Mouse (Mus musculus) lung, embryonic 14.5 days (tissue): Measurements from ENCODE around the gene Cidec. TPM values are rescaled to one million over a fixed set of nuclear protein-coding genes. Genes with fewer than 3 reads are reported as not detected.

Experiments used
- ATAC-seq: fragments of 200-750 bp; cut with Nextera tagmentation; 2 replicates; pipeline ENCODE4 v1.8.0; 2017; ENCODE audit warnings: mild to moderate bottlenecking, moderate TSS enrichment, moderate library complexity; ENCODE audit not compliant: insufficient read depth
- DNase-seq: peaks from one replicate; pipeline ENCODE4 v3.0.0-alpha.2; 2015
- H3K27ac ChIP-seq: fragments of 300-500 bp; sonication (generic); 2 replicates; pipeline ENCODE4 v1.5.1; 2014; ENCODE audit warnings: low read depth, mild to moderate bottlenecking, moderate library complexity
- H3K27me3 ChIP-seq: fragments of 300-500 bp; sonication (generic); 2 replicates; pipeline ENCODE4 v1.6.1; 2014; ENCODE audit warnings: low read length, control low read depth; ENCODE audit not compliant: insufficient read depth
- H3K36me3 ChIP-seq: fragments of 300-500 bp; sonication (generic); 2 replicates; pipeline ENCODE4 v1.6.1; 2014; ENCODE audit warnings: control low read depth; ENCODE audit not compliant: insufficient read depth
- H3K4me1 ChIP-seq: fragments of 300-500 bp; sonication (generic); 2 replicates; pipeline ENCODE4 v1.6.1; 2014; ENCODE audit warnings: antibody characterized with exemption, control low read depth; ENCODE audit not compliant: insufficient read depth
- H3K4me2 ChIP-seq: fragments of 300-500 bp; sonication (generic); 2 replicates; pipeline ENCODE4 v1.6.1; 2014; ENCODE audit warnings: mild to moderate bottlenecking
- H3K4me3 ChIP-seq: fragments of 300-500 bp; sonication (generic); 2 replicates; pipeline ENCODE4 v1.5.1; 2014; ENCODE audit warnings: low read depth, low read length
- H3K9ac ChIP-seq: fragments of 300-500 bp; sonication (generic); 2 replicates; pipeline ENCODE4 v1.6.1; 2014
- H3K9me3 ChIP-seq: fragments of 300-500 bp; sonication (generic); 2 replicates; pipeline ENCODE4 v1.6.1; 2016; ENCODE audit warnings: low read depth, low read length, control low read depth
- CTCF ChIP-seq: IDR thresholded peaks from 2 replicates; pipeline ENCODE4 v1.5.1; 2016; ENCODE audit warnings: antibody characterized with exemption, low read depth
- WGBS: fragments of 180-500 bp; shearing (Covaris S2); extraction: QIAGEN DNeasy Blood & Tissue Kit; methylation state at CpG from one replicate; pipeline ENCODE4 v1.1.7; 2014; 5-methylcytosine and 5-hydroxymethylcytosine counted together
- polyA plus RNA-seq: library from polyadenylated mRNA; unstranded; fragments of >200 nt; fragmentation: Nextera tagmentation; extraction: Ambion mirVana; gene quantifications from 2 replicates; pipeline ENCODE4 v1.2.1, GENCODE M21; 2014

The Cidec gene
- polyA plus RNA-seq, 1 experiment from 2014 or later, result not detected

- ATAC-seq, result no peak
- H3K27ac ChIP-seq, result no peak overlapping the region
- H3K4me2 ChIP-seq, result no peak overlapping the region
- no peaks in the 10 kb centered on the region for H3K36me3 ChIP-seq
- H3K27me3 ChIP-seq, result peaks cover 12% of the 10 kb centered on the region; the same call in 1 of the 2 replicates
- no peaks in the 10 kb centered on the region for H3K9me3 ChIP-seq
- 79% methylated on average over 6 of the region's 6 CpGs for WGBS
- no peak overlapping the region for H3K4me3 ChIP-seq
- H3K4me1 ChIP-seq, result no peaks in the 10 kb centered on the region
- no peak for TF ChIP-seq CTCF
- no peak overlapping the region for H3K9ac ChIP-seq
- DNase-seq, result no peak
Measured at GRCm38 (mm10) chr6:113473715-113474114, 38.2 kb upstream of the Cidec start.

- Histone ChIP-seq H3K9me3 (no peaks in the 10 kb centered on the region), H3K9ac (no peak overlapping the region), H3K4me1 (no peaks in the 10 kb centered on the region), H3K4me2 (no peak overlapping the region), H3K4me3 (no peak overlapping the region), H3K27me3 (peaks cover 12% of the 10 kb centered on the region; the same call in 1 of the 2 replicates), H3K27ac (no peak overlapping the region), H3K36me3 (no peaks in the 10 kb centered on the region)
- ATAC-seq (no peak), DNase-seq (no peak)
- WGBS, result 59% methylated on average over 2 of the region's 2 CpGs
- no peak for TF ChIP-seq CTCF
Measured at GRCm38 (mm10) chr6:113473246-113473645, 37.7 kb upstream of the Cidec start.

GRCm38 (mm10) chr6:113472061-113472460 is 36.5 kb upstream of the Cidec start:
- ATAC-seq (no peak), DNase-seq (no peak)
- Histone ChIP-seq H3K27me3 (peaks cover 12% of the 10 kb centered on the region; the same call in 1 of the 2 replicates), H3K9ac (no peak overlapping the region), H3K36me3 (no peaks in the 10 kb centered on the region), H3K4me3 (no peak overlapping the region), H3K4me2 (peak overlapping the region; percentile 59; the same call in 1 of the 2 replicates), H3K27ac (no peak overlapping the region), H3K9me3 (no peaks in the 10 kb centered on the region), H3K4me1 (no peaks in the 10 kb centered on the region)
- WGBS, result 53% methylated on average over 10 of the region's 10 CpGs
- no peak; the same call in 1 of the 2 replicates for TF ChIP-seq CTCF

- Histone ChIP-seq H3K27ac (0 out of 2 replicates have a peak within 1 kb of the TSS, but pooled peaks have one; percentile 32), H3K9ac (peak within 1 kb of the TSS; percentile 38), H3K9me3 (no peaks in the 10 kb centered on the region), H3K27me3 (peaks cover 12% of the 10 kb centered on the region; the same call in 1 of the 2 replicates), H3K4me1 (no peaks in the 10 kb centered on the region), H3K36me3 (no peaks in the 10 kb centered on the region), H3K4me3 (peak within 1 kb of the TSS; percentile 24; the same call in 1 of the 2 replicates), H3K4me2 (peak within 1 kb of the TSS; percentile 59)
- peak; percentile 48; the same call in 1 of the 2 replicates for ATAC-seq
- peak; percentile 60 for DNase-seq
- TF ChIP-seq CTCF, result no peak
- 17% methylated on average over 12 of the region's 12 CpGs for WGBS
Measured at GRCm38 (mm10) chr6:113471297-113471936, 35.9 kb upstream of the Cidec start, which contains the start of gene Il17rc. Gene Il17rc, plus strand, starts transcription at chr6:113471427.

GRCm38 (mm10) chr6:113469432-113469831 is 33.9 kb upstream of the Cidec start:
- no peaks in the 10 kb centered on the region for H3K9me3 ChIP-seq
- 2% methylated on average over 31 of the region's 31 CpGs for WGBS
- DNase-seq (peak; percentile 87), ATAC-seq (peak; percentile 72)
- peak; percentile 88 for TF ChIP-seq CTCF
- H3K27ac ChIP-seq, result no peak overlapping the region
- peaks cover 12% of the 10 kb centered on the region; the same call in 1 of the 2 replicates for H3K27me3 ChIP-seq
- H3K4me3 ChIP-seq, result peak overlapping the region; percentile 36
- H3K4me2 ChIP-seq, result peak overlapping the region; percentile 72
- H3K9ac ChIP-seq, result peak overlapping the region; percentile 43
- H3K36me3 ChIP-seq, result no peaks in the 10 kb centered on the region
- H3K4me1 ChIP-seq, result no peaks in the 10 kb centered on the region

GRCm38 (mm10) chr6:113469021-113469420 is 33.5 kb upstream of the Cidec start:
- Histone ChIP-seq H3K27ac (no peak overlapping the region), H3K9me3 (no peaks in the 10 kb centered on the region)
- WGBS, result 7% methylated on average over 9 of the region's 9 CpGs

GRCm38 (mm10) chr6:113468512-113468911 is 33.0 kb upstream of the Cidec start:
- ATAC-seq (no peak), DNase-seq (no peak)
- H3K9me3 ChIP-seq, result no peaks in the 10 kb centered on the region
- peak overlapping the region; percentile 72; the same call in 1 of the 2 replicates for H3K4me2 ChIP-seq
- no peaks in the 10 kb centered on the region for H3K4me1 ChIP-seq
- no peak overlapping the region for H3K9ac ChIP-seq
- H3K4me3 ChIP-seq, result no peak overlapping the region
- TF ChIP-seq CTCF, result no peak
- H3K27ac ChIP-seq, result no peak overlapping the region
- WGBS, result 65% methylated on average over 3 of the region's 3 CpGs
- peaks cover 12% of the 10 kb centered on the region; the same call in 1 of the 2 replicates for H3K27me3 ChIP-seq
- no peaks in the 10 kb centered on the region for H3K36me3 ChIP-seq

More at GRCm38 (mm10) chr6:113469021-113469420, 33.5 kb upstream of the Cidec start:
- Histone ChIP-seq H3K4me1 (no peaks in the 10 kb centered on the region), H3K27me3 (peaks cover 12% of the 10 kb centered on the region; the same call in 1 of the 2 replicates), H3K36me3 (no peaks in the 10 kb centered on the region), H3K9ac (peak overlapping the region; percentile 43; the same call in 1 of the 2 replicates), H3K4me2 (peak overlapping the region; percentile 72), H3K4me3 (peak overlapping the region; percentile 36)
- peak; percentile 86 for TF ChIP-seq CTCF
- DNase-seq, result peak; percentile 87
- peak; percentile 64 for ATAC-seq
